8 mouse cellular contexts compared by ENCODE assay signal in genomic region chr16:84875012-84875717, GRCm38 (mm10). TPM values are rescaled to one million over a fixed set of nuclear protein-coding genes. Genes with fewer than 3 reads are reported as not detected.
A peak's percentile ranks its signal among the peaks of the same experiment; 100 is the strongest.
DNase-seq lines count a peak whose midpoint lies in the region; ATAC-seq lines count a peak whose summit lies in the region.

No protein-coding gene starts in this region.

- no peaks in the 10 kb centered on the region for H3K9me3 ChIP-seq in neural tube, embryonic 15.5 days (replicated peaks)

- 0 out of 2 replicates have a peak, but pooled peaks have one; percentile 54 for ATAC-seq in cerebellum, adult (ENCODE audit: insufficient number of reproducible peaks, low FRiP score, low TSS enrichment)
- ATAC-seq in neural tube, embryonic 15.5 days (ENCODE audit: low FRiP score): peak; percentile 70

- H3K4me1 ChIP-seq in neural tube, embryonic 15.5 days: peaks cover 9% of the 10 kb centered on the region; the same call in 1 of the 2 replicates

- no peaks in the 10 kb centered on the region for H3K36me3 ChIP-seq in neural tube, embryonic 15.5 days

- H3K9ac ChIP-seq in neural tube, embryonic 15.5 days (replicated peaks): no peak overlapping the region

- peak overlapping the region; percentile 36 for H3K4me2 ChIP-seq in neural tube, embryonic 15.5 days

- DNase-seq in cerebellum, adult 11-12 months: no peak
- DNase-seq in neural tube, embryonic 10.5 days (ENCODE audit: extremely low spot score, low spot score): no peak
- peak; percentile 38 for DNase-seq in layer of hippocampus, adult 9-11 months
- peak; percentile 53 to 65 for DNase-seq in right cerebral cortex, adult 2 months (ENCODE audit: low spot score in 2 of 2)
- DNase-seq in ovary, postnatal 14 days (ENCODE audit: low spot score): no peak
- no peak for DNase-seq in adrenal gland, postnatal 36 days

- WGBS in neural tube, embryonic 15.5 days: 75% methylated on average over 24 of the region's 24 CpGs

- no peak overlapping the region for H3K4me3 ChIP-seq in neural tube, embryonic 15.5 days (replicated peaks)

- no peaks in the 10 kb centered on the region for H3K27me3 ChIP-seq in neural tube, embryonic 15.5 days (replicated peaks)

- H3K27ac ChIP-seq in neural tube, embryonic 15.5 days (replicated peaks): no peak overlapping the region

RNA-seq across cellular contexts. Expression of gene Atp5j, which starts 39.7 kb away (rescaled TPM):
- polyA plus RNA-seq in neural tube, embryonic 15.5 days (2015; fragmentation: Nextera tagmentation; extraction: Ambion mirVana): 846 and 888 TPM in 2 replicates
- 100 to 1,000 TPM; 463 to 544 TPM for total RNA-seq in adrenal gland, postnatal 36 days (2021)

RNA-seq across cellular contexts. Expression of gene Gabpa, which starts 40.4 kb away (rescaled TPM):
- polyA plus RNA-seq in neural tube, embryonic 15.5 days (2015; fragmentation: Nextera tagmentation; extraction: Ambion mirVana): 14.7 and 17.0 TPM in 2 replicates
- total RNA-seq in adrenal gland, postnatal 36 days (2021): 10 to 100 TPM; 37.7 to 46.1 TPM

Comparison
In these comparisons a context has a peak if more than half of its experiments do, and no peak if none do; other contexts are left out.
1. DNase-seq: peak in layer of hippocampus, adult 9-11 months (single experiment) and right cerebral cortex, adult 2 months (2 of 2); none in cerebellum, adult 11-12 months (single experiment), neural tube, embryonic 10.5 days (single experiment), ovary, postnatal 14 days (single experiment) and adrenal gland, postnatal 36 days (0 of 2).